Mouse (Mus musculus) testis, postnatal 14 days (tissue): Measurements from ENCODE around the gene Zbp1.
A peak's percentile ranks its signal among the peaks of the same experiment; 100 is the strongest.

Source experiments
- DNase-seq: peaks from one replicate; pipeline ENCODE4 v3.0.0; 2021; ENCODE audit warnings: low spot score

Gene Zbp1

GRCm38 (mm10) chr2:173212227-173212626, 6.5 kb downstream of the Zbp1 start:
- DNase-seq: no peak

GRCm38 (mm10) chr2:173209091-173209815, 9.5 kb downstream of the Zbp1 start:
- DNase-seq: no peak

GRCm38 (mm10) chr2:173207051-173207450, 11.7 kb downstream of the Zbp1 start:
- no peak for DNase-seq

GRCm38 (mm10) chr2:173205563-173206099, 13.1 kb downstream of the Zbp1 start:
- peak; percentile 77 for DNase-seq

- DNase-seq: no peak
Observed at GRCm38 (mm10) chr2:173204671-173205070, 14.1 kb downstream of the Zbp1 start.

- no peak for DNase-seq
Observed at GRCm38 (mm10) chr2:173203726-173204125, 15.0 kb downstream of the Zbp1 start.

- DNase-seq: no peak
Observed at GRCm38 (mm10) chr2:173202924-173203689, 15.6 kb downstream of the Zbp1 start.

- no peak for DNase-seq
Observed at GRCm38 (mm10) chr2:173194796-173195195, 23.9 kb downstream of the Zbp1 start.

- DNase-seq: no peak
Observed at GRCm38 (mm10) chr2:173187182-173187855, 31.4 kb downstream of the Zbp1 start.

- peak; percentile 81 for DNase-seq
Observed at GRCm38 (mm10) chr2:173186047-173186943, 32.4 kb downstream of the Zbp1 start.

- DNase-seq: no peak
Observed at GRCm38 (mm10) chr2:173185282-173185681, 33.4 kb downstream of the Zbp1 start.

- no peak for DNase-seq
Observed at GRCm38 (mm10) chr2:173184475-173185080, 34.1 kb downstream of the Zbp1 start.

- no peak for DNase-seq
Observed at GRCm38 (mm10) chr2:173183836-173184460, 34.8 kb downstream of the Zbp1 start.

GRCm38 (mm10) chr2:173183311-173183710, 35.4 kb downstream of the Zbp1 start:
- DNase-seq: no peak

GRCm38 (mm10) chr2:173182796-173183195, 35.9 kb downstream of the Zbp1 start:
- no peak for DNase-seq

GRCm38 (mm10) chr2:173181901-173182300, 36.8 kb downstream of the Zbp1 start:
- no peak for DNase-seq

- no peak for DNase-seq
Observed at GRCm38 (mm10) chr2:173181486-173181885, 37.2 kb downstream of the Zbp1 start.

GRCm38 (mm10) chr2:173180721-173181388, 37.9 kb downstream of the Zbp1 start:
- no peak for DNase-seq

- DNase-seq: no peak
Observed at GRCm38 (mm10) chr2:173180026-173180425, 38.7 kb downstream of the Zbp1 start.

GRCm38 (mm10) chr2:173179046-173179445, 39.7 kb downstream of the Zbp1 start:
- DNase-seq: no peak
